Mouse (Mus musculus) megakaryocyte, adult 5-6 weeks (primary cell): Measurements from ENCODE around the gene Ssbp4. TPM values are rescaled to one million over a fixed set of nuclear protein-coding genes. Genes with fewer than 3 reads are reported as not detected.
"Not testable (repeated sequence)": the region's sequence is repeated elsewhere in the genome, so short reads cannot be mapped to it uniquely, and the experiment has no call there.

Experiments used
- ATAC-seq: 2 replicates; pipeline ENCODE4 v1.8.0; 2016; ENCODE audit warnings: mild to moderate bottlenecking, inconsistent platforms; ENCODE audit not compliant: poor library complexity, severe bottlenecking
- total RNA-seq, 2 experiments: library from RNA; stranded (forward) in 1 of 2; stranded (reverse) in 1 of 2; fragments of 153-499, 151-499 nt in 1 of 2; fragments of 221-1000, 200-1000 nt in 1 of 2; gene quantifications; 2 replicates each; pipeline versions ENCODE4 v1.2.3 to v1.2.4; 2015 to 2017

Gene Ssbp4
- total RNA-seq, 2 experiments from 2014 or later: 35.7 to 61.3 TPM

- peak; percentile 88 for ATAC-seq
Observed at GRCm38 (mm10) chr8:70593961-70594609, 14.6 kb downstream of the Ssbp4 start, which contains the start of gene Isyna1. TSS of gene Isyna1 (plus strand) at chr8:70594373.

DNA sequence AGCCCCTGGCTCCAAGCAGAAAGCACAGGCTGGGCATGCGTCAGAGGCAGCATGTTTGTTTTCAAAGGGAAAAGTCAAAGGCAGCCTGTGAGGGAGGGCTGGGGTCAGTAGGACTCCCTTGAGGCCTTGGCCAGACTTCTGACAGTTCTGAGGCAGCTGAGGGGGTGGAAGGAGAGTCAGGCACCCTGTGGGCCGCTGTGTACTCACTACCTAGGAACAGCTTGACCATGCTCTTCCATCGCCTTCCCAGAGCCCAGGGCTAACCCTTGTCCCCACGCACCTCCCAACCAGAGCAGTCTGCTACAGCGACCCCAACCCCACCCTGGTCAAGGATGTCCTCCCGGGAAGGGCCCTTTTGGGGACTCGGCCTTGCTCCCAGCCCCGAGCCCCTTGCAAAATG lies 15.5 kb downstream of the Ssbp4 start:
- no peak for ATAC-seq

- no peak for ATAC-seq
Observed at GRCm38 (mm10) chr8:70591569-70591968, 17.1 kb downstream of the Ssbp4 start.

DNA sequence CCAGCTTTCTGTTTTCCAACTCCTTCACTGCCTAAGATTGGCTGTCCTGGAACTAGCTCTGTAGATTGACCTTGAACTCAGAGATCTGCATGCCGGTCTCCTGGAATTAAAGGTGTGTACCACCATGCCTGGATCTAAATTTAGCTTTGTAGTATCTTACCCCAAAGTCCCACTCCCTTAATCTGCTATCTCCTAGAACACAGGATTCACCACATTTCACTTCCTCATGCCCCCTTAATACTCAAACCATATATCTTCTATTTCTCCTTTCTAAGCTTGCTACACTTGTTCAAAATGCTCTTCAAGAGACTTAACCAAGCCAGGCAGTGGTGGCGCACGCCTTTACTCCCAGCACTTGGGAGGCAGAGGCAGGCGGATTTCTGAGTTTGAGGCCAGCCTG lies 20.7 kb downstream of the Ssbp4 start:
- ATAC-seq: not testable (repeated sequence)

DNA sequence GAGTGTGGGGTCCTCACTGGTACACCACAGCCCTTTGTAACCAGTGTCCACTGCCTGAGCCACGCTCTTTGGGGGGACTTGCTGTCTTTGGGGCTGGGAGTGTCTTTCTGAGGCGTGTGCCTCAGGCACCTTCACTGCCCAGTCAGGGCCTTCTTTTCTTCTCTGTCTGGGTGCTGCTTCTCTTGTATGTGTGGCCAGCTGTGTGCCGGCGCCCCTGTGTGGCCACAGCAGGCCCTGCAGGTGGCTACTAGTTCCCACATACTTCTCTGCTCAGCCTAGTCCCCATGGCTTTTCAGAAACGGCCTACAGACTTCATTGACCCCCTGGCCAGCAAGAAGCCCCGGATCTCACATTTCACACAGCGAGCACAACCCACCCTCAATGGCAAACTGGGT lies 23.4 kb downstream of the Ssbp4 start:
- peak; percentile 97 for ATAC-seq

GRCm38 (mm10) chr8:70584606-70585257 lies 23.9 kb downstream of the Ssbp4 start:
- ATAC-seq: no peak

DNA sequence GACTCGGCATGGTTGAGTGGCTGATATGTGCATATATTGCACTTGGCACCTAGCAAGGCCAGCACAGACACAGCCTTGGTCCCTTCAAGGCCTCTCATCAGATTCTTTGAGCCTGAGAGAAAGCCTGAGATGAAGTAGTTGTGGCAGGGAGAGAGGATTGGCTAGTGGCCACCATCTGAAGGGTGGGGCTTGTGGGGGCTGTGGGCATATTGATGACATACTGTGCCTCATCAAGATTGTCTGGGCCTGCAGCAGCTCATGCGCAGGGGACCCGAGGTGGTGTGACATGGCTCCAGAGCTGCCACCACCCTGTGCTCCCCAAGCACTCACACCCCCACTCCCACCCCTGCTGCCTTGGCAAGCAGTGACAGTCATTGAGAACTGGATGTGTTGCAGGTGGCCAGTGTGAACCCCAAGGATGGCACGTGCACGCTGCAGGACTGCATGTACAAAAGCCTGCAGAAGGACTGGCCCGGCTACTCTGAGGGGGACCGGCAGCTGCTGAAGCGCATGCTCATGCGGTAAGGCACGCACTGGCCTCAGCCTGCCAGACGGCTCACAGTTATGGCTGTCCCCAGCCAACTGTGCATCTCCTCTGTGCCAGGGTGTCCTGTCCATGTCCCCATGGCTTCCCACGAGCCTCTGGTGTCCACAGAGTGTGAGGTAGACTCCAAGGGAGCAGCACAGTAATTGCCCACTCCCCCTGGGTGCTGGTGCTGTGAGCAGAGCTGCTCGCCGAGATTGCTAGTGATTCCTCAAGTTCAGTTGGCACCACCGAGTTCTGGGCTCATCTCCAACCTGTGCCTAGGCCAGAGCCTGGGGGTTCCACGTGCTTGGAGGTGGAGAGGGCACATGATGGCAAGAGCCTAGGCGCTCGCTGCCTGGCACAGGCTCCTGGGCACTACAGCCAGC lies 24.9 kb downstream of the Ssbp4 start:
- ATAC-seq: no peak

DNA sequence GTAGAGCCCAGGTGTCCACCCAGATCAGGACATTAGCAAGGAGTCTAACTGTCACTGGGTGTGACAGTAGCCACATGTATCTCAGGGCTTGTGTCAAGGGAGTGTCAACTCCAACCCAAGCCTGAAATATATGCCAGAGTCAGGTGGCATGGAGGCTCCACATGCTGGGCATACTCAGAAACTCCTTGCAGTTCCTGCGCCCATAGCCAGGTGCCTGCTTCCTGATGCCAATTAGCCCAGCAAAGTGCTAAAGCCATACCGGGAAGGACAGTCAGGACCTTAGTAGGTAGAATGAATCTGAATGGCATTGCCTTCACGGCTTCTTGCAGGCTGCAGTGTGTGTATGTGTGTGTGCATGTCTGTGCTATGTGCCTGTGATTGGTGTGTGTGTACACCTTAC lies 31.5 kb downstream of the Ssbp4 start:
- no peak for ATAC-seq

DNA sequence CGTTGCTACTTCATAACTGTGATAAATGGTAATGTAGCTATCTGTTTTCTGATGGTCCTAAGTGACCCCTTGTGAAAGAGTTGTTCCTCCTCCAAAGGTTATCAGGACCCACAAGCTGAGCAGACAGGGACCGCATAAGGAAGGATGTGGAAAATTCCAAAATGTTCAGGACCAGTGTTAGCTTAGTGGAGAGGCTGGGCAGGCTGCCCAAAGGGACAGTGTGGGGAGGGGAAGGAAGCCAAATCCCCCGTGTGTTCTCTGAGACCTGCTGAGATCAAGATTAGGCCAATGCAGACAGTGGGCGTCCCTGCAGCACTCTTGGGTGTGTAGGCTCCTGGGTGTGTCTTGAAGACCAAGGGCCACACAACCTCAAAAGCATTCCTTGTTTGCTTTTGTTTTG lies 33.8 kb downstream of the Ssbp4 start:
- no peak for ATAC-seq

GRCm38 (mm10) chr8:70574302-70574701 lies 34.4 kb downstream of the Ssbp4 start:
- ATAC-seq: no peak

DNA sequence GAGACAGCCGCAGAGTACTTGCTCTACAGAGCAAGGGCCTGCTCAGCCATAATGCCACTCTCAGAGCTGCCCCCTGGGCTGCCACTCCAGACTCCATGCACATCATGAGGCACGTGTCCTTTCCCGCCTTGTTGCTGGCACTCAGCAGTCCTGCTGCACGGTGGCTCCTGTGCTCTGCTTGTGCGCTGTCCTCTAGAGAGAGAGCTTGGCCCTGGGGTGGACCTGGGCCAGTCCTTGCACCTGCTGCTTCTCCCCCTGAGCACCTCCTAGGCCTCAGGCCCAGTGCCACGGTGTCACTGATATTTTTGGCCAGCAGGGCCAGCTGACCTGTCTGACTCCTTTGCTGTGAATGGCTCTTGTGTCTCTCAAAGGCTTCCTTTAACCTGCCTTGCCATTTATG lies 37.7 kb downstream of the Ssbp4 start:
- no peak for ATAC-seq

GRCm38 (mm10) chr8:70570360-70570759 lies 38.3 kb downstream of the Ssbp4 start:
- ATAC-seq: no peak

- ATAC-seq: peak; percentile 59
Observed at GRCm38 (mm10) chr8:70565561-70565960, 43.1 kb downstream of the Ssbp4 start.

GRCm38 (mm10) chr8:70564696-70565235 lies 43.9 kb downstream of the Ssbp4 start:
- no peak for ATAC-seq

DNA sequence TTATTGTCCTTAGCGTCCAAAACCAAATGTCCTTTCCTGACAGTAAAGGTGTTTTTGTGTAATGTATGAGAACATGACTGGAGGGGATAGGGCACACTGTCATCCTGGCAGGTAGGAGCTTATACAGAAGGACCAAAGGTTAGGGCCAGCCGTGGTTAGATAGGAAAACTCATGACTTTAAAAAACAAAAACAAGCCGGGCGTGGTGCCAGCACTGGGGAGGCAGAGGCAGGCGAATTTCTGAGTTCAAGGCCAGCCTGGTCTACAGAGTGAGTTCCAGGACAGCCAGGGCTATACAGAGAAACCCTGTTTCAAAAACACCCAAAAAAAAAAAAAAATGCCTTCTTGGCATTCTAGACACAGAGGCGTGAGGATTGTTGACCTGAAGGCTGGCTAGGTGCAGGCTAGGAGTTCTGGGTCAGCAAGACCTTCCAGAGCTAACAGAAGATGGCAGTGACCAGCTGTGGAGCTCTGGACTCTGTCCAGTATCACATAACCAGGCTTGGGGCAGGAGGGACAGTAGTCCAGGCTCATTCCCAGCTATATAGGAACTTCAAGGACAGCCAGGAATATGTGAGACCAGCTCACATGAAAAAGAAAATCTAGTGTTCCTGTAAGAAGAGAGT lies 44.8 kb downstream of the Ssbp4 start:
- ATAC-seq: no peak

DNA sequence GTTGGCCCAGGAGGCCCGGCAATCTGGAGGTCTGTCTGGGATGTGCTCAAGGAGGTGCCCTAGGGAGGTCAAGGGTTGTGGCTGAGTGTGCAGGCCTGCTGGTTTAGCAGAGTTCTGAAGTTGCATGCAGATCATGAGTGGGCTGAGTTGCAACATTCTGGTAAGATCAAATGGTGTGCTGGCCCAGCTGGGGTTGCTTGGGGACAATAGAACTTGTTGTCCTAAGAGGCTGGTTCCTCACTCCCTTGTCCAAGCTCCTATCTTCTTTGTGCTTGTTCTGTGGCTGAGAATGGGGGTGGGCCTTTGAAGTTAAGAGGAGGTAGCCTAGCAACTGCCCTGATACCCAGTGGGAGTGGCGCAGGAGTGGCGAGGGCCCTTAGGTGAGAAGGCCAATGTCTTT lies 45.9 kb downstream of the Ssbp4 start:
- no peak for ATAC-seq

GRCm38 (mm10) chr8:70561809-70562535 lies 46.7 kb downstream of the Ssbp4 start:
- peak; percentile 63 for ATAC-seq

GRCm38 (mm10) chr8:70561357-70561756 lies 47.3 kb downstream of the Ssbp4 start:
- ATAC-seq: no peak

DNA sequence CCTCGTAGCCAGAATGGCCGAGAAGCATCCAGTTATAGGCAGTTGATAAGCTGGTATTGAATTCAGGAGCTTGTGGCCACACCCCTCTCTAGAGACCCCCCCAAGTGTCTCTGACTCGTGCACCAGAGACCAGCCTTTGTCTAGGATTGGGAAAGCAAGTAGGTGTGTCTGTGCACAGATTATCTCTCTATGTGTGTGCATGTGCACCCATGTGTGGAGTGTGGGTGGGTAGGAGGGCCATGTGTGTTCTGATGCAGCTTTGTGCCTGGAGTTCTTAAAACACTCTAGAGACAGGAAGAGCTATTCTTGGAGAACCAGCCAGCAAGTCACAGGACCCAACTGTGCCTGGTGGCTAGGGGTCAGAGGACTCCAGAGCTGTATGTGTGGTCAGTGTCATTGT lies 48.1 kb downstream of the Ssbp4 start:
- no peak for ATAC-seq

DNA sequence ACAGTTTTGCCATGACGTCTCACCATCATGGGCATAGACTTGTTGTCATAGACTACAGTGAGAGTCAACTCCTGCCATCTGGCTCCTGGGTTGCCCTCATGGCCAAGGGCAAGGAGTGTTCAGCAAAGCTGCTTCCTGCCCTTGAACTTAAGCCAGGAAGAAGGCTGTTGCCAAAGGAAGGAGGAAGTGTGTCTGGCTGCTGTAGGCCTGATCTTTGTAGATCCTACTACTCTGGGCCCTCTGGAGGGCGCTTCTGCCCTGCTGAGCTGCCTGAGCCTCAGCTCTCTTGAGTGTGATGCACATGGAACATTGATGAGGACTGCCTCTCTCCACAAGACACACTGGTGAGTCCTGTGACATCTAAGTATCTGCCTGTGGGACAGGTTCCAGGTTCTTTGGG lies 48.6 kb downstream of the Ssbp4 start:
- ATAC-seq: peak; percentile 72
